Mouse (Mus musculus) liver (tissue): ENCODE data around the gene Slc7a11.
A peak's percentile ranks its signal among the peaks of the same experiment; 100 is the strongest.

Source experiments
- DNase-seq: peaks from one replicate; pipeline ENCODE4 v3.0.0-alpha.2; 2020; ENCODE audit warnings: mixed read lengths

Slc7a11 gene

GRCm38 (mm10) chr3:50302648-50303047, 140.8 kb downstream of the Slc7a11 start:
- no peak for DNase-seq

DNA sequence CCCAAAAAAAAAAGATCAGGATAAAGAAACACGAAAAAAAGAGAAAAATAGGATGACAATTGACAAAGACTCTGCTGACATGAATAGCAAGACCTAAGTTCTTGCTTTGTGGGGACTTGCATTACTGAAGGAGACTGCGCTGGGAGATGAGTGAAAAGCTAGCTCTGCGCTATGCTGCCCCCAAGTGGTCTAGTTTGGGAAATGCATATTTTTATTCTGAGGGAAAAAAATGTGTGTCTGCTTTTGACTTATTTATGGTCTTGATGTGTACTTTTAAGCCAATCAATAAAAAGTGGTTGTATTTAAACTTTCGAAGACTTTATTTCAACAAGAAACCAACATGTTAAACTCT, 142.5 kb downstream of the Slc7a11 start:
- DNase-seq = peak; percentile 17

- DNase-seq = no peak
Measured at GRCm38 (mm10) chr3:50300002-50300951, 143.1 kb downstream of the Slc7a11 start.

- no peak for DNase-seq
Measured at GRCm38 (mm10) chr3:50298366-50298991, 144.9 kb downstream of the Slc7a11 start.

DNA sequence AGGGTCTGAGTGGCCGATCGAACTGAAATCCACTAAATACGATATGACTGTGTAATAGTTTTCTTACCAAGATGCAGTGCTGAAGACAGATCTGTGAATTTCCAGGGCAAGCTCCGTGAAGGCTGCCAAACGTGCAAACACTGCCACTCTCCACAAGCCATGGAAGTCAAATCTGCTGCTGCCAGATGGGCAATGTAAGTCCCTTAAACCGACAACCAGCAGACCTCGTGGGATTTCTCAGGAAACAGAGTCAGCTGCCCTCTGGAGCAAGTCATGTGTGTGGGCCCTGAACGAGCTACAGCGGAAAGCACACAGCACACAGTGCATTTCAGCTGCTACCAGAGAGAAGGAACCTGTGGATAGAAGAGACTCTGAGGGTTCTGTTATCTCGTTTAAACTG, 146.5 kb downstream of the Slc7a11 start:
- no peak for DNase-seq

- no peak for DNase-seq
Measured at GRCm38 (mm10) chr3:50275023-50275422, 168.4 kb downstream of the Slc7a11 start.

DNA sequence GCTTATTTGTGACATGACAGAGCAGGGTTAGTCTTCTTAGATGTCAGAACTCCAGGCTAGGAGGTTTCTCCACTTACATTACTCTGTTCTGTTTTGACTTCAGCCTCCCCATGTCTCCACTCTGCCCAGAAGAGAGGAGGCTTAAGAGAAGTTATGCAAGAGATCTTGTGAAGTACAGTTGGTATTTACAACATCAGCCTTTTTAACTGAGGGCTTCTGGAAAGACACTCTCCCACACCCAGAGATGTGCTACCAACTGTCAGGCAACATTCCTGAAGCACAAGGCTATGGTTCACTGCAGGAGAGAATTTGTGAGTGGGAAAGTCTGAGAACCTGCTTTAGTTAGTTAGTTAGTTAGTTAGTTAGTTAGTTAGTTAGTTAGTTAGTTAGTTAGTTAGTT, 171.2 kb downstream of the Slc7a11 start:
- no peak for DNase-seq

DNA sequence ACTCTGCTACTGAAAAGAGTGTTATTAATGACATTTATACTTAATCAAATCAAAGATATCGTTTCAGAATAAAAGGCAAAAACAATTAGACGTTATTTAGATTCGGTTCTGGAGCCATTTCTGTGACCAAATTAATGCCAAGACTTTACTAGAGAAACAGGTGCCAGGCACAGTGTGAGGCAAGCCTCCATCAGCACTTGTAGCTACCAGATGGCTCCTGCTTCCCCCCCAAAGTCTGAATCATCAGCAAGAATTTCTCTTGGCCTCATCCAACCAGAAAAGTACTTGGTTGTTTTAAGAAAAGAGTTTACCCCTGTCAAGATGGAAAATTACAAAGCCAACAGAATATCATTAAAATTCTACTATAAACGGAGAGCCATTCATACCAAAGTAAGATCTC, 173.7 kb downstream of the Slc7a11 start:
- no peak for DNase-seq

- DNase-seq = no peak
Measured at GRCm38 (mm10) chr3:50262547-50263087, 180.8 kb downstream of the Slc7a11 start.

GRCm38 (mm10) chr3:50262066-50262465, 181.3 kb downstream of the Slc7a11 start:
- DNase-seq = no peak

DNA sequence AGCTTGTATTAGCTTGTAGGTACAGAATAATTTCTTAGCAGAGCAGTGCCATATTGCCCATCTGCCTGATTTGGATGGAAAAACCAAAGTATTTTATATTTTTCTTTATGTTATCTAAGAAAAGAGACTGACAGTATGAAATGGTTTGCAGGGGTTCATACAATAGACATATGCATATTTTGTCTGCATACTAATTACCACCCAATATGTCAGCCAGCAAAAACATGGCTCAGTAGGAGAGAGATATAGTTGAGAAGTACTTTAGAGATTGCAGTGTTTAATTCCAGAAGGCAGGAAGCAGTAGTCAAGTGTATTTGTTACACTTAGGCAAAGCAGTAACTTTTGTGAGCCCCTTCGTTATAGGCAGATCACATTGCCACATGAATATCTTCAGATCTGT, 182.7 kb downstream of the Slc7a11 start:
- DNase-seq = no peak

DNA sequence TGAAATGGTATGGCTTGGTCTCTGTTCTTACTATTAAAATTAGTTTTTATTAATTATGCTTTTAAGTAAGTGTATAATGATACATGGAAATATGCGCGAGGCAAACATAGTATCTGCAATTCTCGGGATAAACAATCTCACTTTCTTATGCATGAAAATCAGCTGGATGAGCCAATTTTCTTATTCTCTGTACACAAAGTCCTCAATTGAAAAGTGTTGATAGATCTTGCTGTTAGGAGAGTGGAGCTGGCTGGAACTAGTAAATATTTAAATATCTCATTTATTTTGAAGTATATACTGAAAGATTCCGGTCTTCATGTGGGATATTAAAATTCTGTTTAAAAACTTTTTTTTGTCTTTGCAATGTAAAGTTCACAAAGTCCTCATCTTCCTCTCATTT, 184.6 kb downstream of the Slc7a11 start:
- no peak for DNase-seq

- no peak for DNase-seq
Measured at GRCm38 (mm10) chr3:50249598-50250300, 193.7 kb downstream of the Slc7a11 start.

- no peak for DNase-seq
Measured at GRCm38 (mm10) chr3:50235990-50236389, 207.4 kb downstream of the Slc7a11 start.

GRCm38 (mm10) chr3:50233144-50233543, 210.3 kb downstream of the Slc7a11 start:
- DNase-seq = no peak

- no peak for DNase-seq
Measured at GRCm38 (mm10) chr3:50224390-50225114, 218.9 kb downstream of the Slc7a11 start.

GRCm38 (mm10) chr3:50220454-50220853, 223.0 kb downstream of the Slc7a11 start:
- no peak for DNase-seq

DNA sequence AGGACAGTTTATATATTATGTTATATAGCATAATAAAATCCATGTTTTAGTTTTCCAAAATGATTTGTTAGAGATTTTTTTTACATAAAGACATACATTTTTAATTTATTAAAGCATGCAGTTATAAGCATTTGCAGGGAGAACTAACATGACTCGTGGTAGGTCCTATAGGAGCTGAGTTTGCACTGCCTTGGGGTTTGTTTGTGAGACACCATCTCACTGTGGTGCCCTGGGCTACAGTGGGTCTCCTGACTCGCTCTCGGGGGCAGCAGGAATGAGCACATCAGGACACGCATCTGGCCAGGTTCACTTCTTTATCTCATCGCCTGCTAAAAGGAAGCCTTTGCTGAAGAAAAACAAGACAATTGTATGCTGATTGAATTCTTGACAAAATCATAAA, 257.0 kb downstream of the Slc7a11 start:
- DNase-seq = no peak

DNA sequence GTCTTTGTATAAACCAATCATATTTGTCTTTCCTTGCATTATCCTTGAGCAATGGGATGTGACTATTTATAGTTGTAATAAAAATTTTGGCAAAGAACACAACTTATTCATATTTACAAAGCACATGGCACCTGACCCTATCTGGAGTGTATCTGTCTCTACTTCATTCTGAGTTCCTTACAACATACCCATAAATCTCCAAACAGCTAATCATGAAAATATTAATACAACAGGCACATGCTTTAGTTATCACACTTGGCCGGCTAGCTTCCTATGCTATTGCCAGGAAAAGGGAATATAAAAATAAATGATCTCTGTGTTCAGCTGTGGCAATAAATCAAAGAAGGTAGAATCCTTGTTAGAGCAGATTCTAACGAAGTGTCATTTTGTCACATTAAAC, 257.5 kb downstream of the Slc7a11 start:
- DNase-seq = no peak

- no peak for DNase-seq
Measured at GRCm38 (mm10) chr3:50160756-50161155, 282.7 kb downstream of the Slc7a11 start.

DNA sequence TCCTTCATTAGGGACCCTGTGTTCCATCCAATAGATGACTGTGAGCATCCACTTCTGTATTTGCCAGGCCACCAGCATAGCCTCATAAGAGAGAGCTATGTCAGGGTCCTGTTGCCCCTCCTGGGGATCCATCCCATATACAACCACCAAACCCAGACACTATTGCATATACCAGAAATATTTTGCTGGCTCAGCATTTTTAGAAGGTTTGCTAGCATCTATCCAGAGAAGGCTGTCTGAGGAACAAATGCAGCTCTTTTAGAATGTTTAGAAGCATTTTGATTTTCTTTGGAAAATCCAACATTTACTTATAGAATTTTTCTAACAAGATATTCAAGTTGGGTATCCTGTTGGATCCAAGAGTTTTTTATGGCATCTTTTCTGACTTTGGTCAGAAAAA, 299.3 kb downstream of the Slc7a11 start:
- DNase-seq = no peak

- no peak for DNase-seq
Measured at GRCm38 (mm10) chr3:50138319-50138718, 305.1 kb downstream of the Slc7a11 start.

- DNase-seq = no peak
Measured at GRCm38 (mm10) chr3:50132204-50132603, 311.2 kb downstream of the Slc7a11 start.
